Mouse (Mus musculus) adrenal gland, postnatal 4 days (tissue): ENCODE measurements around the gene Dmc1. TPM values are rescaled to one million over a fixed set of nuclear protein-coding genes. Genes with fewer than 3 reads are reported as not detected.

Experiments
- DNase-seq, 2 experiments: peaks; one replicate each; pipeline ENCODE4 v3.0.0; 2021 to 2022; ENCODE audit warnings: low spot score in 2 of 2, mixed read lengths in 2 of 2
- long read RNA-seq, 2 experiments: library from polyadenylated mRNA; stranded (forward); transcript quantifications; one replicate each; pipeline ENCODE4 v2.0.0; 2021
- total RNA-seq, 2 experiments: library from RNA; stranded (reverse); gene quantifications; 2 replicates each; pipeline ENCODE4 v1.2.3; 2021

Dmc1 gene
- 1 to 10 TPM; 5.1 to 5.7 TPM for total RNA-seq
- long read RNA-seq, experiment 1, partial matches to known transcripts, result 2 of 3 reads
- long read RNA-seq, experiment 1, other reads (novel, unspliced or antisense), result 0 of 3 reads
- long read RNA-seq, experiment 2, partial matches to known transcripts, result 1 of 4 reads
- long read RNA-seq, experiment 2, other reads (novel, unspliced or antisense), result 0 of 4 reads

GRCm38 (mm10) chr15:79604990-79605665, at the start of gene Dmc1:
Gene Dmc1, minus strand, starts transcription at chr15:79605109.
- peak; percentile 37 to 49 for DNase-seq

- no peak for DNase-seq
Observed at GRCm38 (mm10) chr15:79651481-79651880, 46.6 kb upstream of the Dmc1 start.

GRCm38 (mm10) chr15:79650569-79650968, 45.7 kb upstream of the Dmc1 start:
- DNase-seq, result no peak

GRCm38 (mm10) chr15:79648130-79648529, 43.2 kb upstream of the Dmc1 start:
- DNase-seq, result no peak

- no peak for DNase-seq
Observed at GRCm38 (mm10) chr15:79645483-79645882, 40.6 kb upstream of the Dmc1 start.

DNA sequence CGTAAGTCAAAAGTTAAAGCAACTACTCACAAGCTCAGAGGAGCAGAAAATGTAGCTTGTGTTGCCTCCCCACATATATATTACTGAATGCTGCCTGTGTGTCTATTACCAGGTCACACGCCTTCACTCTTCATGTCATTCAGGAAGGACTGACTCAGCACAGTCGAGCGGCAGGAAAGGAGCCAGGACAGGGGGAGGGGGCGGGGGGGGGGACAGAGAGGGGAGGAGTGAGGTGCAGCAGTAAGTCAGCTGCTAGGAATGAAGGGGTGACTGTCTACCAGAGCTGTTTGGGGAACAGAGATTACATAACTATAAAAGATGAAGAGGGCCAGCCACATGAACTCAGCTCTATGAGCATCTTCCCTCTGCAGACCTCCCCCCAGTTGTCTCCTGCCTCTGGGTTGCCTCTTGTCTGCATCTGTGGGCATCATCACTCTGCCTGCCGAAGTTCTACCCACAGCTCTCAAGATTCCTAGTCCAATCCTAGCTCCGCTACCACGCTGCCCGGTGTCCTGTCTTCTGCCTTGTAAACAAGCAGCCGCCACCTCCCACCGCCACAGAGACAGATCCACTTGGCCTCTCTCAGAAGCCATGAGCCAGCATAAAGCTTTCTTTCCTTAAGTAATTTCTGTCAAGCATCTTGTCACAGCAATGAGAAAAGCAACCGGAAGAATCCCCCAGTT, 36.4 kb upstream of the Dmc1 start:
- DNase-seq, result no peak

DNA sequence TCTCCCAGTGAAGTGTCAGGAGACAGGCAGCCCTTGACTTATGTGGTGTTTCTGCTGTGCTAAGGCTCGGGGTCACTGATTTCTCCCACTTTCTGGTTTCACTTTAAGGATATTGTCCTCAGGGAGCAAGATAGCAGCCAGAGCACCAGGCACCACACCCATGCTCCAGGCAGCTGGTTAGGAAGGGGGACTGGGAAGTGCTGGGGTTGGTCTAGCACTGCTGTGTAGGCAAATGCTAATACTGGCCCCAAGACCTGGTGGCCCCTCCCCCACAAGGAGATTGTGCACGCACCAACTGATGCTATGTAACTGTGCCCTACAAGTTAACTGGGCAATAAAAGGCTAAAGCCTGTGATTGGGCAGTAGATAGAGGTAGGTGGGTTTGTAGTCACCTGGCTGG, 25.6 kb upstream of the Dmc1 start:
- no peak for DNase-seq

- no peak for DNase-seq
Observed at GRCm38 (mm10) chr15:79619770-79620414, 15.0 kb upstream of the Dmc1 start.

DNA sequence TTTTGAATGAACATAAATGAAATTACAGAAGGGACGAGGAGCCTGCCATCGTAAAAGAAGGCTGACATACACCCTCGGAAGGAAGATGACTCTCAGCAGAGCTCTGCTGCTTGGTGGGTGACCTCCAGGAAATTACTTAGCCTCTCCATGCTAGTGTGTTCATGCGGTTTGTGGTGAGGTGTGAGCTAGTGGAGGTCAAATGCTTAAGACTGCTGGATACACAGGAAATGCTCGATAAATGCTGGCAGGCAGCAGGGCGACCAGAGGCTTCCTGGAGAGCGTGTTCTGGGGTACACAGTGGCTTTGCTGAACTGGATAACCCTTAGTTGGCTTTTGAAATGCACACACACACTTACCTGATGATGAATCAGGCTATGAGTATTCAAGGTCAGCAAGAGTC, 13.5 kb upstream of the Dmc1 start:
- DNase-seq, result no peak

GRCm38 (mm10) chr15:79617135-79617534, 12.2 kb upstream of the Dmc1 start:
- DNase-seq, result no peak

DNA sequence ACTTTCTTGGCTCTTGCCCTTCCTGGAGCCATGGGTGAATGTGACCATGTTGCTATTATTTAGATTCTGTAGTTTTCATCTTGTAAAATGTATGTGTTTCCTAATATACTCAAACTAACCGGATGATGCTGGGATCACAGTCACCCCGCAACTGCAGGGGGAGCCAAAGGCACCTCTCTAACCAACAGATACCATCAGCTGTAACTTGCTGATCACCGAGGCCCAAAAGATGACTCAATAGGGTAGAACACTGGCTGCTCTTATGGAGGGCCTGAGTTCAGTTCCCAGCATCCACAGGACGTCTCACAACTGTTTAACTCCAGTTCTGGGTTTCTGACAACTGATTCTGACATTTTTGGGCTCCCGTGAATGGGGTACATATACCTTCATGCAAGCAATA, 11.8 kb upstream of the Dmc1 start:
- DNase-seq, result no peak

DNA sequence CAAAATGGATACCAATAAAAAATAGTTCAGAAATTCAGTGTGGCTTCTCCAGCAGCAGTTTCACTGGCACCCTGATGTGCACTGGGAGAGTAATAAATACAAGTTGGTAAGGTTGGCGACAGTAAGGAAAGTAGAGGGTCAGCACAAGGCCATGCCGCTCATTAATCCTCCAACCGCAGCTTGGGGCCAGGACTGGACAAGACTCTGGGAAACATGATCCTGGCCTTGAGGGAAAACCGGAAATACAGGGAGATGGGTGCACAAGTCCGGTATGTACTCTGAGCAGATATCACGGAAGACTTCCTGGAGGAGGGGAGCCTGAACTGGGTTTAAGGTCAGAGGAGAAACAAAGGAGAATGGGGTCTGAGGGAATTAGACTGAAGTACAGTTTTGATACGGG, 10.6 kb upstream of the Dmc1 start:
- DNase-seq, result no peak

GRCm38 (mm10) chr15:79609226-79609625, 4.3 kb upstream of the Dmc1 start:
- DNase-seq, result no peak

DNA sequence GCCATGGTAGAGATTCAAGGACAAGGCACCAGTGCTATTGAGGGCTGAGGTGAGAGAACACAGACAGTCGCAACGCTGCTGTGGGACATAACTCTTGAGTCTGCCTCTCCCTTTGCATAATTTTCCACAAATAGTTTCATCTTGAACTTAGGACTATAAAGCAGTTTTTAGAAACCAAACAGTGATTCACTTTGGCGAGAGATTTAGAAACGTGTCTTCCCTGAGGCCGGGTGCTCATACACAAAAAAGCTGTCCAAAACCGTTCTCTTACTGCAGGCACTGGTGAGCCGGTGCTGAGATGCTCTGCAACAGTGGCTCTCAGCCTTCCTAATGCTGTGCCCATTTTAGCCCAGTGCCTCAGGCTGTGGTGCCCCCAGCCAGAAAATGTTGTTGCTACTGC, 3.3 kb upstream of the Dmc1 start:
- no peak for DNase-seq

DNA sequence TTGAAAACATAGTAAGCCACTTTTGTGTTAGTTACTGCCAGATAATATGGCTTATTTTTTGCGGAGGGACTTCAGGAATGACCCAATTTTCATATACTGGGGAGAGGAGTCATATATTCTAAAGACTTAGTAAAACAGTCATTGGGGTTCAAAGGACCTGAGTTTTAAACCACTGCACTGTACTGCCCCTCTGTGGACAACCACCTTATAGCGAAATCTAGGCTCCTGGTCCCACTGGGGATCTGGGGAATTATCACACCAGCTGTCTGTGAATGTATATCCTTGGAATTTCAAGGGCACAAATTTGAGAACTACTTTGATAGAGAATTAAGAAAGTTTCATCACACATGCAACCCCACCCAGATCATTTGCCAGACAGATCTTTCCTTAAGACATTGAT, 2.8 kb upstream of the Dmc1 start:
- DNase-seq, result no peak

DNA sequence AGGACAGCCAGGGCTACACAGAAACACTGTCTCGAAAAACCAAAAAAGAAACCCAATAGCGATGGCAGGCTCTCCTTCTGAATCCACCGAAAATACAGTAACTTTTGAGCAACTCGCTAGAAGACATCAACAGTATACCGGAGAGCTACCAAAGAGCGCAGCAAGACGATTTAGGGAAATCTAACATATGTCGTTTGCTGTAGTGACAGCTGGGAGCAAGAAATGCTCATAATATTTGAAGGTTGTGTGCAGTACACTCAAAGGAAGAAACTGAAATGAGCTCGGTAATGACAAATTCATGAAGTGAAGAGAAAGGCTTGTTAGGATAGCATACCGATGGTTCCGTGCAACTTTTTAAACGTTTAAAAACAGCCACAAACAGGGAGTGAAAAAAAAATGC, 1.3 kb upstream of the Dmc1 start:
- DNase-seq, result no peak

GRCm38 (mm10) chr15:79600176-79600575, 4.7 kb downstream of the Dmc1 start:
- DNase-seq, result no peak

DNA sequence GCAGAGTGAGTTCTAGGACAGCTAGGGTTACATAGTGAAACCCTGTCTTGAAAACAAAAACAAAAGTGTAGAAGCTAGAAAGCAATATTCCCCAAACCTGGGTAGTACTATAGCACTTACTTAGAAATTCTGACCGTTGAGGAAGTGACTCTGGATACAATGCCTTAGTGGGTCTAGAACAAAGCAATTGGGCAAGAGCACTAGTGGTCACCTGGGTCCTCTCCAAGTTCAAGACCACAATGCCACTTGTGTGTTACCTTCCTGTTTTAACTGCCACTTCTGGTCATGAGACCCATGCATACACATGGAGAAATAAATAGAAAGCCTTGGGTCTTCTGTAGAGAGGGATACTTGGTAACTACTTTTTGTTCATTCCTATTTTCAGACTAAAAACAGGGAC, 6.2 kb downstream of the Dmc1 start:
- DNase-seq, result no peak

DNA sequence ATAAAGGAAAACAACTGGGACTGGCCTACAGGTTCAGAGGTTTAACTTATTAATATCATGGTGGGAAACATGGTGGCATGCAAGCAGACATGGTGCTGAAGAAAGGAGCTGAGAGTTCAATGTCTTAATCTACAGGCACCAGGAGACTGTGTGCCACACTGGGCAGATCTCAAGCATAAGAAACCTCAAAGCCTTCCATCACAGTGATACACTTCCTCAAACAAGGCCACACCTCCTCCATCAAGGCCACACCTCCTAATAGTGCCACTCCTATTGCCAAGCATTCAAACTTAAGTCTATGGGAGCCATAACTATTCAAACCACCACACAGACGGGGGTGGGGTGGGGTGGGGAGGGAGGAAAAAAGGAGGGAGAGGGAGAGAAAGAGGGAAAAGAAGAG, 23.3 kb downstream of the Dmc1 start:
- DNase-seq, result no peak

DNA sequence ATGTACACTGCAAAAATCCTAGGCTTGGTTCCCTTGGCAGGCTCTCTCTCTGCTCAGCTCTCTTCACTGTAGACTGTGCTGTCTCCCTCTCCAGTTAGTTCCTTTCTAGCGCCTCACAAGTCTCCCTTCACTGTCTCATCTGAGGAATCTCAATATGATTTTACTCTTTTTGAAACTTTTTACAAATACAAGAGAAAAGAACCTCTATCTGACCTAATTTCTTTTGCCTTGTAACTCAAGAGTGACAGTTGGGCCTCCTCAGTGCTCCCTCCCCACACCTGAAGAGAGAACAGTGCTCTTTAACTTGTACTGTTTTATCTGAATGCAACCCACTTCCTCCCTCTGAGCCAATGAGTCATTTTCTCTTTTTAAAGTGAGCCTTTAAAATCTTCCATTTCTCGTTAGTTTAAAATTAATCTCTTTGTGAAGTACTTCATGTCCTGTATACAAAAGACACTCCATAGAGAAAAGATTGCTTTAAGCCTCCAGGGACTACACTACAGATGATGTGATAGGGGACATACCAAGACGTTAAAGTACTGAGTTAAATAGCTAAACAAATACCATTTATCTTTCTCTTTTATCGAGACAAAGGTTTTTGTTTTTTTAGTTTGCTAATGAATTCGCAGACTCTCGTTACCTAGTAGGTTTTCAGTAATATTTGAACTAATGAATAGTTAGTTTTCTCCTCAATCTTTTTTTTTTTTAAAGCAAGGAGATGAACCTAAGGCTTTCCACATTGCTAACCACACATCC, 27.1 kb downstream of the Dmc1 start:
- DNase-seq, result no peak

- DNase-seq, result no peak
Observed at GRCm38 (mm10) chr15:79576947-79577346, 28.0 kb downstream of the Dmc1 start.
